Mouse (Mus musculus): ENCODE data around the gene Gm30302. TPM values are rescaled to one million over a fixed set of nuclear protein-coding genes. Genes with fewer than 3 reads are reported as not detected.

Gm30302 gene
- polyA plus RNA-seq, 1 experiment = not detected

- no peaks in the 10 kb centered on the region for H3K79me2 ChIP-seq (ENCODE audit: control insufficient read depth, insufficient read depth)
- H3K36me3 ChIP-seq (ENCODE audit: control insufficient read depth, insufficient read depth) = no peaks in the 10 kb centered on the region
- no peak overlapping the region for H3K4me3 ChIP-seq
- H3K27me3 ChIP-seq (ENCODE audit: control insufficient read depth, insufficient read depth, insufficient read length) = no peaks in the 10 kb centered on the region
- H3ac ChIP-seq (ENCODE audit: control insufficient read depth, insufficient read length) = no peak overlapping the region
- no peak overlapping the region for H3K4me2 ChIP-seq (ENCODE audit: low read depth)
- TF ChIP-seq MAX (IDR thresholded peaks at IDR 0.05; ENCODE audit: low read depth) (no peak), USF1 (IDR thresholded peaks at IDR 0.05; ENCODE audit: low read depth) (no peak), CEBPB (IDR thresholded peaks at IDR 0.05; ENCODE audit: insufficient read depth, poor library complexity, severe bottlenecking) (no peak), REST (IDR thresholded peaks at IDR 0.05; ENCODE audit: insufficient read depth, insufficient read length) (no peak), POLR2A (IDR thresholded peaks at IDR 0.05; ENCODE audit: insufficient read length, low read depth) (no peak), TCF3 (IDR thresholded peaks at IDR 0.05; ENCODE audit: insufficient read length, low read depth) (no peak), MYOG (IDR thresholded peaks at IDR 0.05; ENCODE audit: control insufficient read depth in 1 of 3, insufficient read depth in 1 of 3, insufficient read length in 2 of 3, low read depth in 2 of 3) (no peak), E2F4 (IDR thresholded peaks at IDR 0.05; ENCODE audit: insufficient read depth) (no peak), SRF (IDR thresholded peaks at IDR 0.05; ENCODE audit: control insufficient read depth, insufficient read length, low read depth) (no peak), TCF12 (IDR thresholded peaks at IDR 0.05; ENCODE audit: insufficient read depth, poor library complexity, severe bottlenecking) (no peak), MYOD1 (IDR thresholded peaks at IDR 0.05; ENCODE audit: control insufficient read depth in 1 of 3, insufficient read length in 2 of 3, low read depth in 2 of 3) (no peak), POLR2AphosphoS2 (IDR thresholded peaks at IDR 0.05; ENCODE audit: insufficient read length, low read depth) (no peak)
Observed at GRCm38 (mm10) chr13:49757966-49758365, 40.8 kb downstream of the Gm30302 start.

GRCm38 (mm10) chr13:49756591-49756990 is 42.2 kb downstream of the Gm30302 start:
- H3ac ChIP-seq (ENCODE audit: control insufficient read depth, insufficient read length) = no peak overlapping the region
- H3K27me3 ChIP-seq (ENCODE audit: control insufficient read depth, insufficient read depth, insufficient read length) = no peaks in the 10 kb centered on the region
- no peaks in the 10 kb centered on the region for H3K79me2 ChIP-seq (ENCODE audit: control insufficient read depth, insufficient read depth)
- TF ChIP-seq MYOD1 (IDR thresholded peaks at IDR 0.05; ENCODE audit: control insufficient read depth in 1 of 3, insufficient read length in 2 of 3, low read depth in 2 of 3) (no peak), TCF12 (IDR thresholded peaks at IDR 0.05; ENCODE audit: insufficient read depth, poor library complexity, severe bottlenecking) (no peak), E2F4 (IDR thresholded peaks at IDR 0.05; ENCODE audit: insufficient read depth) (no peak), USF1 (IDR thresholded peaks at IDR 0.05; ENCODE audit: low read depth) (no peak), REST (IDR thresholded peaks at IDR 0.05; ENCODE audit: insufficient read depth, insufficient read length) (no peak), CEBPB (IDR thresholded peaks at IDR 0.05; ENCODE audit: insufficient read depth, poor library complexity, severe bottlenecking) (no peak), TCF3 (IDR thresholded peaks at IDR 0.05; ENCODE audit: insufficient read length, low read depth) (no peak), SRF (IDR thresholded peaks at IDR 0.05; ENCODE audit: control insufficient read depth, insufficient read length, low read depth) (no peak), MYOG (IDR thresholded peaks at IDR 0.05; ENCODE audit: control insufficient read depth in 1 of 3, insufficient read depth in 1 of 3, insufficient read length in 2 of 3, low read depth in 2 of 3) (no peak), POLR2A (IDR thresholded peaks at IDR 0.05; ENCODE audit: insufficient read length, low read depth) (no peak), MAX (IDR thresholded peaks at IDR 0.05; ENCODE audit: low read depth) (no peak), POLR2AphosphoS2 (IDR thresholded peaks at IDR 0.05; ENCODE audit: insufficient read length, low read depth) (no peak)
- no peak overlapping the region for H3K4me3 ChIP-seq
- no peaks in the 10 kb centered on the region for H3K36me3 ChIP-seq (ENCODE audit: control insufficient read depth, insufficient read depth)
- H3K4me2 ChIP-seq (ENCODE audit: low read depth) = no peak overlapping the region

- Histone ChIP-seq H3K27me3 (ENCODE audit: control insufficient read depth, insufficient read depth, insufficient read length) (no peaks in the 10 kb centered on the region), H3K36me3 (ENCODE audit: control insufficient read depth, insufficient read depth) (no peaks in the 10 kb centered on the region), H3K79me2 (ENCODE audit: control insufficient read depth, insufficient read depth) (no peaks in the 10 kb centered on the region), H3ac (ENCODE audit: control insufficient read depth, insufficient read length) (no peak overlapping the region), H3K4me2 (ENCODE audit: low read depth) (no peak overlapping the region), H3K4me3 (no peak overlapping the region)
- TF ChIP-seq POLR2AphosphoS2 (IDR thresholded peaks at IDR 0.05; ENCODE audit: insufficient read length, low read depth) (no peak), E2F4 (IDR thresholded peaks at IDR 0.05; ENCODE audit: insufficient read depth) (no peak), MYOG (IDR thresholded peaks at IDR 0.05; ENCODE audit: control insufficient read depth in 1 of 3, insufficient read depth in 1 of 3, insufficient read length in 2 of 3, low read depth in 2 of 3) (no peak), REST (IDR thresholded peaks at IDR 0.05; ENCODE audit: insufficient read depth, insufficient read length) (no peak), MYOD1 (IDR thresholded peaks at IDR 0.05; ENCODE audit: control insufficient read depth in 1 of 3, insufficient read length in 2 of 3, low read depth in 2 of 3) (no peak), TCF12 (IDR thresholded peaks at IDR 0.05; ENCODE audit: insufficient read depth, poor library complexity, severe bottlenecking) (no peak), POLR2A (IDR thresholded peaks at IDR 0.05; ENCODE audit: insufficient read length, low read depth) (no peak), CEBPB (IDR thresholded peaks at IDR 0.05; ENCODE audit: insufficient read depth, poor library complexity, severe bottlenecking) (no peak), MAX (IDR thresholded peaks at IDR 0.05; ENCODE audit: low read depth) (no peak), TCF3 (IDR thresholded peaks at IDR 0.05; ENCODE audit: insufficient read length, low read depth) (no peak), SRF (IDR thresholded peaks at IDR 0.05; ENCODE audit: control insufficient read depth, insufficient read length, low read depth) (no peak)
Observed at GRCm38 (mm10) chr13:49741285-49742040, 57.3 kb downstream of the Gm30302 start.

DNA sequence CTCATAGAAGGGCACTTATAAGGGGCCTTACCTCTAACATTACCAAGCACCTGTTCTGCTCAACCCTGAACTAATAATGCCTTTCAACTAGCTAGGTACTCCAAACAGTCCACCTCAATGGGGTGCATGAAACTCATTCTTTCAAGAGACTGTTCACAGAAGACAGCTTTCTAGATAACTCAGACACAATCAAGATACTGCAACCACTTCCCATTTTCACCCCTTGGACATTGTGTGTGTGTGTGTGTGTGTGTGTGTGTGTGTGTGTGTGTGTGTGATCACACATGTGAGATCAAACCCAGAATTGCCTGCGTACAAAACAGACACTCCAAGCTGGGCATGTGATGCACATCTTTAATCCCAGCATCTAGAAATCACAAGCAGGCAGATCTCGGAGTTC is 60.8 kb downstream of the Gm30302 start:
- TF ChIP-seq POLR2AphosphoS2 (IDR thresholded peaks at IDR 0.05; ENCODE audit: insufficient read length, low read depth) = no peak
- no peak for TF ChIP-seq REST (IDR thresholded peaks at IDR 0.05; ENCODE audit: insufficient read depth, insufficient read length)
- TF ChIP-seq TCF3 (IDR thresholded peaks at IDR 0.05; ENCODE audit: insufficient read length, low read depth) = no peak
- no peak for TF ChIP-seq CEBPB (IDR thresholded peaks at IDR 0.05; ENCODE audit: insufficient read depth, poor library complexity, severe bottlenecking)
- TF ChIP-seq USF1 (IDR thresholded peaks at IDR 0.05; ENCODE audit: low read depth) = no peak
- no peak for TF ChIP-seq MYOD1 (IDR thresholded peaks at IDR 0.05; ENCODE audit: control insufficient read depth in 1 of 3, insufficient read length in 2 of 3, low read depth in 2 of 3)
- H3K4me2 ChIP-seq (ENCODE audit: low read depth) = no peak overlapping the region
- no peaks in the 10 kb centered on the region for H3K27me3 ChIP-seq (ENCODE audit: control insufficient read depth, insufficient read depth, insufficient read length)
- no peaks in the 10 kb centered on the region for H3K79me2 ChIP-seq (ENCODE audit: control insufficient read depth, insufficient read depth)
- H3K4me3 ChIP-seq = no peak overlapping the region
- no peak overlapping the region for H3ac ChIP-seq (ENCODE audit: control insufficient read depth, insufficient read length)
- H3K36me3 ChIP-seq (ENCODE audit: control insufficient read depth, insufficient read depth) = peaks cover 25% of the 10 kb centered on the region
